Mouse (Mus musculus): ENCODE data around the gene Rab21.

- TF ChIP-seq POLR2A (IDR thresholded peaks at IDR 0.05; ENCODE audit: extremely low read depth, insufficient read depth, low read length) (no peak), CTCF (IDR thresholded peaks at IDR 0.05; ENCODE audit: low read depth, low read length) (no peak)
Observed at GRCm38 (mm10) chr10:115297582-115297981, 17.8 kb downstream of the Rab21 start.

Data from liver, adult 2 months (tissue).